22 mouse cellular contexts compared by ENCODE assay signal in genomic region chr19:53126546-53126945, GRCm38 (mm10). TPM values are rescaled to one million over a fixed set of nuclear protein-coding genes. Genes with fewer than 3 reads are reported as not detected.
DNase-seq lines count a peak whose midpoint lies in the region; ATAC-seq and TF ChIP-seq lines count a peak whose summit lies in the region.
"Had no signal": no experiment of that assay in that cellular context is flagged by ENCODE, and none has a peak within 500 bp of the region (broad histone marks: within the 10 kb centered on the region; RNA-seq: fewer than 3 reads in every experiment).

No protein-coding gene starts in this region.

- peaks cover 19% of the 10 kb centered on the region for H3K4me1 ChIP-seq in intestine, embryonic 14.5 days (replicated peaks; ENCODE audit: control insufficient read depth, insufficient read depth, low read length)
- peaks cover 9% of the 10 kb centered on the region; the same call in 1 of the 2 replicates for H3K4me1 ChIP-seq in intestine, postnatal 0 days (replicated peaks; ENCODE audit: control insufficient read depth, insufficient read depth, low read length)
- H3K4me1 ChIP-seq in liver, embryonic 15.5 days (replicated peaks) = peaks cover 44% of the 10 kb centered on the region
- H3K4me1 ChIP-seq: forebrain, embryonic 13.5 days; hindbrain, embryonic 13.5 days had no signal

- DNase-seq in heart, adult 11 months = peak; percentile 76
- no peak for DNase-seq in heart, adult 18-20 months
- peak; percentile 43 for DNase-seq in intestine, embryonic 14.5 days (ENCODE audit: low spot score)
- DNase-seq in ZHBTc4 (ENCODE audit: low read depth, low spot score) = peak; percentile 39
- DNase-seq in left cerebral cortex, adult 18-20 months (ENCODE audit: low spot score in 2 of 2) = no peak
- DNase-seq in right cerebral cortex, adult 18-20 months = no peak
- DNase-seq: adrenal gland, postnatal 25 days; cerebellum, adult 9-10 months; gastrocnemius, adult 2 months; heart, postnatal 36 days; layer of hippocampus, postnatal 36 days; lung, postnatal 36 days; midbrain, embryonic 14.5 days; right cerebral cortex, postnatal 25 days; thymus, adult 18-20 months; thymus, postnatal 4 days had no signal

- ATAC-seq in intestine, embryonic 14.5 days (replicated peaks; ENCODE audit: low FRiP score, low TSS enrichment, low read depth) = no peak
- no peak for ATAC-seq in intestine, postnatal 0 days
- peak; percentile 51; the same call in 1 of the 2 replicates for ATAC-seq in liver, embryonic 15.5 days (ENCODE audit: insufficient read depth)
- ATAC-seq: forebrain, embryonic 13.5 days had no signal

- TF ChIP-seq CTCF in intestine, postnatal 0 days (IDR thresholded peaks at IDR 0.05; ENCODE audit: low read depth) = no peak

- 83% methylated on average over 4 of the region's 4 CpGs for whole genome bisulfite sequencing in intestine, embryonic 14.5 days
- 50% methylated on average over 3 of the region's 4 CpGs for WGBS in intestine, postnatal 0 days
- 36% methylated on average over 4 of the region's 4 CpGs for WGBS in liver, embryonic 15.5 days (ENCODE audit: insufficient replicate concordance)

- H3K27me3 ChIP-seq in intestine, embryonic 14.5 days (replicated peaks; ENCODE audit: control insufficient read depth, insufficient read depth, low read length) = no peaks in the 10 kb centered on the region
- no peaks in the 10 kb centered on the region for H3K27me3 ChIP-seq in intestine, postnatal 0 days (replicated peaks; ENCODE audit: control insufficient read depth, insufficient read depth, low read length)
- H3K27me3 ChIP-seq in liver, embryonic 15.5 days = 0 out of 2 replicates have a peak, but pooled peaks cover 12% of the 10 kb centered on the region
- H3K27me3 ChIP-seq: forebrain, embryonic 13.5 days; lung, embryonic 15.5 days had no signal

- no peaks in the 10 kb centered on the region for H3K9me3 ChIP-seq in intestine, embryonic 14.5 days (ENCODE audit: control insufficient read depth, low read length)
- H3K9me3 ChIP-seq in intestine, postnatal 0 days (ENCODE audit: control insufficient read depth) = no peaks in the 10 kb centered on the region
- no peaks in the 10 kb centered on the region for H3K9me3 ChIP-seq in liver, embryonic 15.5 days (replicated peaks)
- H3K9me3 ChIP-seq: forebrain, embryonic 13.5 days; hindbrain, embryonic 13.5 days; lung, embryonic 15.5 days had no signal

- no peaks in the 10 kb centered on the region for H3K36me3 ChIP-seq in intestine, embryonic 14.5 days (ENCODE audit: control insufficient read depth, insufficient read depth, low read length)
- H3K36me3 ChIP-seq in intestine, postnatal 0 days (ENCODE audit: control insufficient read depth, insufficient read depth) = no peaks in the 10 kb centered on the region
- H3K36me3 ChIP-seq in liver, embryonic 15.5 days (replicated peaks) = no peaks in the 10 kb centered on the region
- H3K36me3 ChIP-seq: hindbrain, embryonic 13.5 days; lung, embryonic 15.5 days had no signal

- no peak overlapping the region for H3K4me3 ChIP-seq in intestine, embryonic 14.5 days (ENCODE audit: low read depth, low read length)
- H3K4me3 ChIP-seq in intestine, postnatal 0 days (ENCODE audit: low read depth, low read length) = no peak overlapping the region
- H3K4me3 ChIP-seq in liver, embryonic 15.5 days (replicated peaks) = no peak overlapping the region
- H3K4me3 ChIP-seq: forebrain, embryonic 13.5 days; gastrocnemius, adult 2 months; hindbrain, embryonic 13.5 days; lung, embryonic 15.5 days; megakaryocyte, embryonic 14.5 days had no signal

- no peak overlapping the region for H3K27ac ChIP-seq in intestine, embryonic 14.5 days (ENCODE audit: low read depth)
- no peak overlapping the region for H3K27ac ChIP-seq in intestine, postnatal 0 days (ENCODE audit: low read depth, low read length)
- peak overlapping the region; percentile 29; the same call in 1 of the 2 replicates for H3K27ac ChIP-seq in liver, embryonic 15.5 days (replicated peaks)
- H3K27ac ChIP-seq: forebrain, embryonic 13.5 days; gastrocnemius, adult 2 months; hindbrain, embryonic 13.5 days; lung, embryonic 15.5 days had no signal

- no peak overlapping the region for H3K4me2 ChIP-seq in intestine, embryonic 14.5 days (ENCODE audit: low read length)
- no peak overlapping the region for H3K4me2 ChIP-seq in intestine, postnatal 0 days (replicated peaks; ENCODE audit: low read depth)
- H3K4me2 ChIP-seq in liver, embryonic 15.5 days = peak overlapping the region; percentile 28; the same call in 1 of the 2 replicates
- H3K4me2 ChIP-seq: forebrain, embryonic 13.5 days; hindbrain, embryonic 13.5 days; lung, embryonic 15.5 days had no signal

- no peak overlapping the region for H3K9ac ChIP-seq in intestine, embryonic 14.5 days (ENCODE audit: low read length)
- H3K9ac ChIP-seq in intestine, postnatal 0 days (ENCODE audit: low read depth, low read length) = no peak overlapping the region
- no peak overlapping the region for H3K9ac ChIP-seq in liver, embryonic 15.5 days
- H3K9ac ChIP-seq: forebrain, embryonic 13.5 days; hindbrain, embryonic 13.5 days; lung, embryonic 15.5 days had no signal

RNA-seq across cellular contexts. Expression of gene Add3, which starts 13.7 kb away (rescaled TPM):
- 10 to 100 TPM; 44.3 to 52.5 TPM for total RNA-seq in heart, adult 18-20 months (2021)
- 115 and 120 TPM in 2 replicates for polyA plus RNA-seq in intestine, embryonic 14.5 days (2014; fragmentation: Nextera tagmentation; extraction: Ambion mirVana)
- polyA plus RNA-seq in intestine, postnatal 0 days (2015; fragmentation: Nextera tagmentation; extraction: Ambion mirVana) = 46.8 and 50.9 TPM in 2 replicates
- 26.2 and 28.3 TPM in 2 replicates for polyA plus RNA-seq in liver, embryonic 15.5 days (2015; fragmentation: Nextera tagmentation; extraction: Ambion mirVana)
- 10 to 100 TPM; 82.9 to 85.7 TPM for total RNA-seq in left cerebral cortex, adult 18-20 months (2021)

Comparison
In these comparisons a context has a peak if more than half of its experiments do, and no peak if none do; other contexts are left out.
1. DNase-seq: peak in heart, adult 11 months (single experiment), intestine, embryonic 14.5 days (single experiment) and ZHBTc4 (single experiment); none in heart, adult 18-20 months (0 of 2), left cerebral cortex, adult 18-20 months (0 of 2) and right cerebral cortex, adult 18-20 months (single experiment).